ENCODE assay signal across 9 mouse cellular contexts in the genomic region with DNA sequence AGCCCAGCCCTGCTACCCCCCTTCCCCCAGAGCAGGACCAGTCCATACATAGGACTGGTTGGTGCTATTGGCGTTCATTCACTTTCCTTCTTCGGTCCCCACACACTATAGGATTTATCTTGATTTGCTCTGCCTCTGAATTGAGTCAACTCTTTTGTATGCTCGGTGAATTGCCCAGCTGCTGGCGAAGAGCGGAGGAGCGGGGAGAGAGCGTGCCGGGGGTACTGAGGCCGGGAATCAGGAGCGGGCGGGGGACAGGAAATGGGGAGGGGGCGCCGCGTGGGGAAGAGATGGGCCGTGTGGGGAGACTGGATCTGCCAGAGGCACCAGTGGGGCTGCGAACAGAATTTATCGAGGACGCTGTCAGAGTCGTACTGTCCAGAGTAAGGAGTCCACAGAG. TPM values are rescaled to one million over a fixed set of nuclear protein-coding genes. Genes with fewer than 3 reads are reported as not detected.
DNase-seq lines count a peak whose midpoint lies in the region; ATAC-seq and TF ChIP-seq lines count a peak whose summit lies in the region.
"Had no signal": no experiment of that assay in that cellular context is flagged by ENCODE, and none has a peak within 500 bp of the region (broad histone marks: within the 10 kb centered on the region; RNA-seq: fewer than 3 reads in every experiment).

No protein-coding gene starts in this region.

- H3K27ac ChIP-seq in kidney, embryonic 14.5 days (ENCODE audit: low read depth, low read length), result no peak overlapping the region
- no peak overlapping the region for H3K27ac ChIP-seq in embryonic facial prominence, embryonic 13.5 days
- H3K27ac ChIP-seq in hindbrain, embryonic 15.5 days (replicated peaks), result peak overlapping the region; percentile 61
- H3K27ac ChIP-seq in midbrain, postnatal 0 days (ENCODE audit: low read depth, low read length), result peak overlapping the region; percentile 32; the same call in 1 of the 2 replicates
- H3K27ac ChIP-seq: liver, embryonic 15.5 days had no signal

- peaks cover 86% of the 10 kb centered on the region for H3K27me3 ChIP-seq in kidney, embryonic 14.5 days (ENCODE audit: control insufficient read depth, insufficient read depth, low read length)
- peaks cover 97% of the 10 kb centered on the region for H3K27me3 ChIP-seq in embryonic facial prominence, embryonic 13.5 days
- H3K27me3 ChIP-seq in hindbrain, embryonic 15.5 days, result peaks cover 50% of the 10 kb centered on the region
- H3K27me3 ChIP-seq in midbrain, postnatal 0 days (ENCODE audit: insufficient read depth, low read length), result peaks cover 37% of the 10 kb centered on the region

- H3K4me3 ChIP-seq in kidney, embryonic 14.5 days (ENCODE audit: low read length), result peak overlapping the region; percentile 51
- H3K4me3 ChIP-seq in embryonic facial prominence, embryonic 13.5 days, result peak overlapping the region; percentile 50
- peak overlapping the region; percentile 53 for H3K4me3 ChIP-seq in hindbrain, embryonic 15.5 days
- H3K4me3 ChIP-seq in midbrain, postnatal 0 days (ENCODE audit: low read depth, low read length), result peak overlapping the region; percentile 46; the same call in 1 of the 2 replicates

- H3K9me3 ChIP-seq in kidney, embryonic 14.5 days (ENCODE audit: control insufficient read depth, low read length), result no peaks in the 10 kb centered on the region
- no peaks in the 10 kb centered on the region for H3K9me3 ChIP-seq in embryonic facial prominence, embryonic 13.5 days
- no peaks in the 10 kb centered on the region for H3K9me3 ChIP-seq in hindbrain, embryonic 15.5 days
- H3K9me3 ChIP-seq in midbrain, postnatal 0 days (ENCODE audit: low read length), result no peaks in the 10 kb centered on the region
- H3K9me3 ChIP-seq: liver, embryonic 15.5 days had no signal

- no peak for ATAC-seq in kidney, embryonic 14.5 days (ENCODE audit: low FRiP score, low TSS enrichment)
- no peak for ATAC-seq in embryonic facial prominence, embryonic 13.5 days (ENCODE audit: insufficient number of reproducible peaks, insufficient read depth, low FRiP score, low TSS enrichment, low read depth)
- no peak for ATAC-seq in hindbrain, embryonic 15.5 days (ENCODE audit: low FRiP score, low read depth)
- no peak for ATAC-seq in midbrain, postnatal 0 days (ENCODE audit: low FRiP score)

- no peak for DNase-seq in kidney, postnatal 10 days
- DNase-seq in midbrain, postnatal 0 days (ENCODE audit: low spot score), result peak; percentile 22
- no peak for DNase-seq in thymus, postnatal 0 days (ENCODE audit: low spot score)
- DNase-seq in left cerebral cortex, postnatal 14 days (ENCODE audit: low spot score in 2 of 2), result no peak
- DNase-seq in spleen, adult 18-20 months, result no peak

- no peaks in the 10 kb centered on the region for H3K36me3 ChIP-seq in kidney, embryonic 14.5 days (ENCODE audit: control insufficient read depth, insufficient read depth, low read length)
- H3K36me3 ChIP-seq in embryonic facial prominence, embryonic 13.5 days, result no peaks in the 10 kb centered on the region
- no peaks in the 10 kb centered on the region for H3K36me3 ChIP-seq in hindbrain, embryonic 15.5 days
- H3K36me3 ChIP-seq in midbrain, postnatal 0 days (ENCODE audit: insufficient read depth, low read length), result no peaks in the 10 kb centered on the region
- H3K36me3 ChIP-seq: liver, embryonic 15.5 days had no signal

- no peak for TF ChIP-seq CTCF in midbrain, postnatal 0 days (IDR thresholded peaks at IDR 0.05)

- peak overlapping the region; percentile 94; the same call in 1 of the 2 replicates for H3K4me2 ChIP-seq in kidney, embryonic 14.5 days (replicated peaks; ENCODE audit: low read depth, low read length)
- peak overlapping the region; percentile 82 for H3K4me2 ChIP-seq in embryonic facial prominence, embryonic 13.5 days
- H3K4me2 ChIP-seq in hindbrain, embryonic 15.5 days, result peak overlapping the region; percentile 99
- H3K4me2 ChIP-seq in midbrain, postnatal 0 days (ENCODE audit: low read depth, low read length, poor library complexity, severe bottlenecking), result peak overlapping the region; percentile 98

- WGBS in kidney, embryonic 14.5 days, result 4% methylated on average over 17 of the region's 19 CpGs
- WGBS in embryonic facial prominence, embryonic 13.5 days, result 1% methylated on average over 19 of the region's 19 CpGs
- WGBS in hindbrain, embryonic 15.5 days, result 2% methylated on average over 19 of the region's 19 CpGs
- WGBS in midbrain, postnatal 0 days, result 7% methylated on average over 19 of the region's 19 CpGs

- peaks cover 29% of the 10 kb centered on the region for H3K4me1 ChIP-seq in kidney, embryonic 14.5 days (ENCODE audit: control insufficient read depth, insufficient read depth, low read length)
- H3K4me1 ChIP-seq in embryonic facial prominence, embryonic 13.5 days, result peaks cover 50% of the 10 kb centered on the region
- peaks cover 66% of the 10 kb centered on the region for H3K4me1 ChIP-seq in hindbrain, embryonic 15.5 days (replicated peaks)
- H3K4me1 ChIP-seq in midbrain, postnatal 0 days (ENCODE audit: insufficient read depth, low read length), result peaks cover 14% of the 10 kb centered on the region; the same call in 1 of the 2 replicates

- intact Hi-C loops in left cerebral cortex, postnatal 14 days (cut with DNase I), result no loop called here

- no peak overlapping the region for H3K9ac ChIP-seq in kidney, embryonic 14.5 days (ENCODE audit: low read depth, low read length)
- H3K9ac ChIP-seq in embryonic facial prominence, embryonic 13.5 days, result peak overlapping the region; percentile 61; the same call in 1 of the 2 replicates
- H3K9ac ChIP-seq in hindbrain, embryonic 15.5 days, result no peak overlapping the region; the same call in 1 of the 2 replicates
- H3K9ac ChIP-seq in midbrain, postnatal 0 days (replicated peaks; ENCODE audit: low read length, poor library complexity, severe bottlenecking), result no peak overlapping the region
- H3K9ac ChIP-seq: liver, embryonic 15.5 days had no signal

RNA-seq across cellular contexts. Expression of a gene that starts 3.8 kb away (rescaled TPM):
- 0.14 and 0.50 TPM in 2 replicates for polyA plus RNA-seq in kidney, embryonic 14.5 days (2014; fragmentation: Nextera tagmentation; extraction: Ambion mirVana)
- 1.4 TPM in 2 replicates for polyA plus RNA-seq in embryonic facial prominence, embryonic 13.5 days (2015; fragmentation: Nextera tagmentation; extraction: Ambion mirVana)
- 2.8 and 3.9 TPM in 2 replicates for polyA plus RNA-seq in hindbrain, embryonic 15.5 days (2015; fragmentation: Nextera tagmentation; extraction: Ambion mirVana)
- total RNA-seq in midbrain, postnatal 0 days (2014; rRNA removed), result 21.5 and 57.5 TPM in 2 replicates
- 3.1 and 3.7 TPM in 2 replicates for polyA plus RNA-seq in midbrain, postnatal 0 days (2015; fragmentation: Nextera tagmentation; extraction: Ambion mirVana)
- polyA plus RNA-seq in thymus, postnatal 0 days (2015; fragmentation: Nextera tagmentation; extraction: Ambion mirVana), result 0.21 and 0.35 TPM in 2 replicates
- 10 to 100 TPM; 38.6 to 41.7 TPM for total RNA-seq in left cerebral cortex, postnatal 14 days (2021)

Comparison
In these comparisons a context has a peak if more than half of its experiments do, and no peak if none do; other contexts are left out.
1. H3K27ac ChIP-seq: peak in hindbrain, embryonic 15.5 days (single experiment) and midbrain, postnatal 0 days (single experiment); none in kidney, embryonic 14.5 days (single experiment) and embryonic facial prominence, embryonic 13.5 days (single experiment).
2. Peak in every context shown above with its lines, with median percentiles within 50 percentile points of each other: H3K4me2 ChIP-seq and H3K4me3 ChIP-seq.